Mouse (Mus musculus): ENCODE data around the gene BC107364.
"Not testable (repeated sequence)": the region's sequence is repeated elsewhere in the genome, so short reads cannot be mapped to it uniquely, and the experiment has no call there.

The BC107364 gene

GRCm38 (mm10) chr3:96486064-96486827 lies 34.1 kb upstream of the BC107364 start:
- not testable (repeated sequence) for DNase-seq (ENCODE audit: low spot score)

GRCm38 (mm10) chr3:96485361-96485760 lies 33.3 kb upstream of the BC107364 start:
- DNase-seq (ENCODE audit: low spot score) = no peak

- no peak for DNase-seq (ENCODE audit: low spot score)
Measured at GRCm38 (mm10) chr3:96484921-96485320, 32.8 kb upstream of the BC107364 start.

- DNase-seq (ENCODE audit: low spot score) = no peak
Measured at GRCm38 (mm10) chr3:96483946-96484345, 31.8 kb upstream of the BC107364 start.

GRCm38 (mm10) chr3:96483044-96483443 lies 30.9 kb upstream of the BC107364 start:
- DNase-seq (ENCODE audit: low spot score) = not testable (repeated sequence)

GRCm38 (mm10) chr3:96482451-96482850 lies 30.3 kb upstream of the BC107364 start:
- no peak for DNase-seq (ENCODE audit: low spot score)

- DNase-seq (ENCODE audit: low spot score) = no peak
Measured at GRCm38 (mm10) chr3:96481856-96482255, 29.8 kb upstream of the BC107364 start.

GRCm38 (mm10) chr3:96480684-96481270 lies 28.7 kb upstream of the BC107364 start:
- no peak for DNase-seq (ENCODE audit: low spot score)

- no peak for DNase-seq (ENCODE audit: low spot score)
Measured at GRCm38 (mm10) chr3:96479249-96479648, 27.1 kb upstream of the BC107364 start.

- DNase-seq (ENCODE audit: low spot score) = no peak
Measured at GRCm38 (mm10) chr3:96477558-96477957, 25.5 kb upstream of the BC107364 start.

- DNase-seq (ENCODE audit: low spot score) = no peak
Measured at GRCm38 (mm10) chr3:96477084-96477483, 25.0 kb upstream of the BC107364 start.

GRCm38 (mm10) chr3:96474909-96475655 lies 23.0 kb upstream of the BC107364 start:
- DNase-seq (ENCODE audit: low spot score) = peak; percentile 45

- DNase-seq (ENCODE audit: low spot score) = not testable (repeated sequence)
Measured at GRCm38 (mm10) chr3:96473556-96473955, 21.4 kb upstream of the BC107364 start.

GRCm38 (mm10) chr3:96472066-96472465 lies 20.0 kb upstream of the BC107364 start:
- no peak for DNase-seq (ENCODE audit: low spot score)

GRCm38 (mm10) chr3:96469626-96470025 lies 17.5 kb upstream of the BC107364 start:
- no peak for DNase-seq (ENCODE audit: low spot score)

- DNase-seq (ENCODE audit: low spot score) = not testable (repeated sequence)
Measured at GRCm38 (mm10) chr3:96468335-96468734, 16.2 kb upstream of the BC107364 start.

- no peak for DNase-seq (ENCODE audit: low spot score)
Measured at GRCm38 (mm10) chr3:96467641-96468040, 15.5 kb upstream of the BC107364 start.

GRCm38 (mm10) chr3:96463891-96464290 lies 11.8 kb upstream of the BC107364 start:
- peak; percentile 94 for DNase-seq (ENCODE audit: low spot score)

- not testable (repeated sequence) for DNase-seq (ENCODE audit: low spot score)
Measured at GRCm38 (mm10) chr3:96460568-96460870, 8.4 kb upstream of the BC107364 start.

GRCm38 (mm10) chr3:96459757-96460567 lies 7.9 kb upstream of the BC107364 start:
- not testable (repeated sequence) for DNase-seq (ENCODE audit: low spot score)

- not testable (repeated sequence) for DNase-seq (ENCODE audit: low spot score)
Measured at GRCm38 (mm10) chr3:96458886-96459439, 6.9 kb upstream of the BC107364 start.

- DNase-seq (ENCODE audit: low spot score) = not testable (repeated sequence)
Measured at GRCm38 (mm10) chr3:96458008-96458407, 5.9 kb upstream of the BC107364 start.
